ENCODE assay signal across 13 mouse cellular contexts in the genomic region with DNA sequence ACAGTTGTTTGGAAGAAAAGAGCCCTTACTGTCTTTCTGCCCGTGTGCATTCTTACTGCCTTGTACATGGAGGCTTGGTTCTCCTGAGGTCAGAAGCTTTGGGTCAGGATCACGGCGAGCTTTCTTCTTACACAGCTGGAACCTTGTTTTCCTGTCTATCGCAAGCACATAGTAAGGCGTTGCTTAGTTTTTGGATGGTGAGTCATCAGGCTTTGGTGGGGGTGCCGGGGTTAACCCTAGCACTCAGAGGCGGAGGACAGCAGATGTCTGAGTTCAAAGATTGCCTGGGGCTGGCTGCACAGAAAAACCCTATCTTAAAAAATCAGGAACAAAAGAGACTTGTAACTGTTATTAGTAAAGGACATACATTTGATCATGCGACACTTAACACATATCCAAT. TPM values are rescaled to one million over a fixed set of nuclear protein-coding genes. Genes with fewer than 3 reads are reported as not detected.
A peak's percentile ranks its signal among the peaks of the same experiment; 100 is the strongest.
DNase-seq lines count a peak whose midpoint lies in the region; ATAC-seq and TF ChIP-seq lines count a peak whose summit lies in the region.
"Had no signal": no experiment of that assay in that cellular context is flagged by ENCODE, and none has a peak within 500 bp of the region (broad histone marks: within the 10 kb centered on the region; RNA-seq: fewer than 3 reads in every experiment).

No protein-coding gene starts in this region.

- H3K36me3 ChIP-seq in midbrain, embryonic 14.5 days (ENCODE audit: control insufficient read depth, insufficient read depth, low read length), result peaks cover 73% of the 10 kb centered on the region
- H3K36me3 ChIP-seq in midbrain, embryonic 11.5 days (ENCODE audit: control insufficient read depth, insufficient read depth, low read length), result peaks cover 12% of the 10 kb centered on the region; the same call in 1 of the 2 replicates
- H3K36me3 ChIP-seq in midbrain, embryonic 16.5 days (ENCODE audit: control insufficient read depth, insufficient read depth, low read length), result peaks cover 20% of the 10 kb centered on the region

- TF ChIP-seq CTCF in gastrocnemius, adult 2 months (IDR thresholded peaks at IDR 0.05), result no peak
- no peak for TF ChIP-seq CTCF in bone marrow macrophage, adult 2 months (IDR thresholded peaks at IDR 0.05; ENCODE audit: low read depth, low read length)

- H3K4me2 ChIP-seq in midbrain, embryonic 14.5 days (ENCODE audit: low read length), result no peak overlapping the region
- H3K4me2 ChIP-seq in midbrain, embryonic 11.5 days, result no peak overlapping the region
- H3K4me2 ChIP-seq in midbrain, embryonic 16.5 days (ENCODE audit: low read length), result no peak overlapping the region
- H3K4me2 ChIP-seq: liver, embryonic 15.5 days had no signal

- intact Hi-C loops in gastrocnemius, adult 2 months (cut with DNase I), result no loop called here

- no peak for DNase-seq in gastrocnemius, adult 2 months
- DNase-seq in gastrocnemius, postnatal 25 days, result no peak
- peak; percentile 17 for DNase-seq in midbrain, embryonic 14.5 days
- DNase-seq in midbrain, embryonic 11.5 days (ENCODE audit: low spot score, missing footprints), result no peak
- DNase-seq in thymus, adult 18-20 months, result no peak
- DNase-seq: cerebellum, adult 11-12 months; gastrocnemius, postnatal 14 days; thymus, postnatal 14 days had no signal

- no peaks in the 10 kb centered on the region for H3K27me3 ChIP-seq in midbrain, embryonic 14.5 days (ENCODE audit: control insufficient read depth, insufficient read depth, low read length)
- no peaks in the 10 kb centered on the region for H3K27me3 ChIP-seq in midbrain, embryonic 11.5 days (ENCODE audit: control insufficient read depth, insufficient read depth, low read length)
- H3K27me3 ChIP-seq in midbrain, embryonic 16.5 days (ENCODE audit: control insufficient read depth, insufficient read depth, low read depth, low read length), result no peaks in the 10 kb centered on the region
- H3K27me3 ChIP-seq: liver, embryonic 15.5 days had no signal

- no peak overlapping the region; the same call in 1 of the 2 replicates for H3K9ac ChIP-seq in midbrain, embryonic 14.5 days (replicated peaks; ENCODE audit: low read length)
- no peak overlapping the region for H3K9ac ChIP-seq in midbrain, embryonic 11.5 days (ENCODE audit: low read length)
- H3K9ac ChIP-seq in midbrain, embryonic 16.5 days (ENCODE audit: low read depth, low read length), result no peak overlapping the region
- H3K9ac ChIP-seq: liver, embryonic 15.5 days had no signal

- ATAC-seq in midbrain, embryonic 14.5 days (ENCODE audit: low FRiP score, low TSS enrichment), result no peak
- ATAC-seq in midbrain, embryonic 11.5 days (ENCODE audit: low FRiP score), result no peak
- no peak for ATAC-seq in midbrain, embryonic 16.5 days
- no peak for ATAC-seq in megakaryocyte-erythroid progenitor cell, adult 5-6 weeks (replicated peaks; ENCODE audit: low FRiP score, low TSS enrichment, poor library complexity, severe bottlenecking)
- ATAC-seq: inflammation-experienced regulatory T-cells, adult 6 months had no signal

- H3K27ac ChIP-seq in gastrocnemius, adult 2 months, result peak overlapping the region; percentile 63
- no peak overlapping the region for H3K27ac ChIP-seq in midbrain, embryonic 14.5 days (replicated peaks; ENCODE audit: low read depth, low read length)
- no peak overlapping the region for H3K27ac ChIP-seq in midbrain, embryonic 11.5 days (ENCODE audit: low read depth, low read length)
- H3K27ac ChIP-seq in bone marrow macrophage, adult 2 months (ENCODE audit: insufficient read depth, low read depth, low read length), result peak overlapping the region; percentile 26; the same call in 1 of the 2 replicates
- peak overlapping the region; percentile 63; the same call in 1 of the 2 replicates for H3K27ac ChIP-seq in midbrain, embryonic 16.5 days (ENCODE audit: low read length)
- H3K27ac ChIP-seq: liver, embryonic 15.5 days had no signal

- no peak for TF ChIP-seq POLR2A in bone marrow macrophage, adult 2 months (IDR thresholded peaks at IDR 0.05; ENCODE audit: borderline replicate concordance, low read depth, low read length)

- H3K9me3 ChIP-seq in midbrain, embryonic 14.5 days (ENCODE audit: control insufficient read depth, low read length), result no peaks in the 10 kb centered on the region
- H3K9me3 ChIP-seq in midbrain, embryonic 11.5 days (ENCODE audit: control insufficient read depth, low read length), result no peaks in the 10 kb centered on the region
- H3K9me3 ChIP-seq in midbrain, embryonic 16.5 days (replicated peaks; ENCODE audit: control insufficient read depth, low read length, poor library complexity, severe bottlenecking), result no peaks in the 10 kb centered on the region
- H3K9me3 ChIP-seq: liver, embryonic 15.5 days had no signal

- H3K4me1 ChIP-seq in midbrain, embryonic 14.5 days (ENCODE audit: control insufficient read depth, insufficient read depth, low read length), result no peaks in the 10 kb centered on the region
- no peaks in the 10 kb centered on the region for H3K4me1 ChIP-seq in midbrain, embryonic 11.5 days (ENCODE audit: control insufficient read depth, insufficient read depth, low read length)
- peaks cover 17% of the 10 kb centered on the region for H3K4me1 ChIP-seq in bone marrow macrophage, adult 2 months (ENCODE audit: control insufficient read depth, insufficient read depth, low read length)
- peaks cover 9% of the 10 kb centered on the region for H3K4me1 ChIP-seq in midbrain, embryonic 16.5 days (ENCODE audit: control insufficient read depth, insufficient read depth, low read length)

- 84% methylated on average over 8 of the region's 8 CpGs for WGBS in midbrain, embryonic 14.5 days
- WGBS in midbrain, embryonic 11.5 days, result 87% methylated on average over 8 of the region's 8 CpGs
- WGBS in midbrain, embryonic 16.5 days, result 56% methylated on average over 8 of the region's 8 CpGs

- peak overlapping the region; percentile 28; the same call in 1 of the 2 replicates for H3K4me3 ChIP-seq in gastrocnemius, adult 2 months
- H3K4me3 ChIP-seq in midbrain, embryonic 14.5 days (replicated peaks; ENCODE audit: low read depth, low read length), result no peak overlapping the region
- no peak overlapping the region for H3K4me3 ChIP-seq in midbrain, embryonic 11.5 days (ENCODE audit: low read depth, low read length)
- H3K4me3 ChIP-seq in bone marrow macrophage, adult 2 months (ENCODE audit: insufficient read depth, low read length), result no peak overlapping the region
- H3K4me3 ChIP-seq in midbrain, embryonic 16.5 days (ENCODE audit: low read depth, low read length), result no peak overlapping the region
- H3K4me3 ChIP-seq: liver, embryonic 15.5 days had no signal

RNA-seq across cellular contexts. Expression of a gene that starts 13.5 kb away (rescaled TPM):
- 10 to 100 TPM; 48.9 to 61.4 TPM for total RNA-seq in gastrocnemius, adult 2 months (2021)
- total RNA-seq in gastrocnemius, postnatal 25 days (2021), result 10 to 100 TPM; 46.7 to 51.8 TPM
- 205 and 216 TPM in 2 replicates for polyA plus RNA-seq in midbrain, embryonic 14.5 days (2014; fragmentation: Nextera tagmentation; extraction: Ambion mirVana)
- polyA plus RNA-seq in midbrain, embryonic 11.5 days (2014; fragmentation: Nextera tagmentation; extraction: Ambion mirVana), result 323 and 335 TPM in 2 replicates
- 6.5 and 8.1 TPM in 2 replicates for polyA plus RNA-seq in bone marrow macrophage, adult 2 months (2012; ENCODE audit: insufficient read depth, insufficient read length, missing spikeins)
- polyA plus RNA-seq in midbrain, embryonic 16.5 days (2015; fragmentation: Nextera tagmentation; extraction: Ambion mirVana), result 214 and 221 TPM in 2 replicates
- total RNA-seq in megakaryocyte-erythroid progenitor cell, adult 5-6 weeks (2014; fragmentation: Nextera tagmentation), result 96.7 and 97.1 TPM in 2 replicates
- 183 and 211 TPM in 2 replicates for total RNA-seq in megakaryocyte-erythroid progenitor cell, adult 5-6 weeks (2017)

RNA-seq across cellular contexts. Expression of a gene that starts 18.2 kb away (rescaled TPM):
- 100 to 1,000 TPM; 129 to 145 TPM for total RNA-seq in gastrocnemius, adult 2 months (2021)
- total RNA-seq in gastrocnemius, postnatal 25 days (2021), result 100 to 1,000 TPM in 1 of 2 experiments, 10 to 100 TPM in 1; 99.2 to 113 TPM
- 189 and 227 TPM in 2 replicates for polyA plus RNA-seq in midbrain, embryonic 14.5 days (2014; fragmentation: Nextera tagmentation; extraction: Ambion mirVana)
- 245 and 255 TPM in 2 replicates for polyA plus RNA-seq in midbrain, embryonic 11.5 days (2014; fragmentation: Nextera tagmentation; extraction: Ambion mirVana)
- polyA plus RNA-seq in bone marrow macrophage, adult 2 months (2012; ENCODE audit: insufficient read depth, insufficient read length, missing spikeins), result 71.9 and 88.4 TPM in 2 replicates
- polyA plus RNA-seq in midbrain, embryonic 16.5 days (2015; fragmentation: Nextera tagmentation; extraction: Ambion mirVana), result 197 and 202 TPM in 2 replicates
- total RNA-seq in megakaryocyte-erythroid progenitor cell, adult 5-6 weeks (2014; fragmentation: Nextera tagmentation), result 85.6 and 97.9 TPM in 2 replicates
- 108 and 119 TPM in 2 replicates for total RNA-seq in megakaryocyte-erythroid progenitor cell, adult 5-6 weeks (2017)

RNA-seq across cellular contexts. Expression of a gene that starts 33.4 kb away (rescaled TPM):
- 10 to 100 TPM; 12.3 to 14.4 TPM for total RNA-seq in gastrocnemius, adult 2 months (2021)
- 10 to 100 TPM; 10.6 to 12.9 TPM for total RNA-seq in gastrocnemius, postnatal 25 days (2021)
- 25.1 and 27.0 TPM in 2 replicates for polyA plus RNA-seq in midbrain, embryonic 14.5 days (2014; fragmentation: Nextera tagmentation; extraction: Ambion mirVana)
- 24.5 and 27.9 TPM in 2 replicates for polyA plus RNA-seq in midbrain, embryonic 11.5 days (2014; fragmentation: Nextera tagmentation; extraction: Ambion mirVana)
- 15.5 and 15.6 TPM in 2 replicates for polyA plus RNA-seq in bone marrow macrophage, adult 2 months (2012; ENCODE audit: insufficient read depth, insufficient read length, missing spikeins)
- polyA plus RNA-seq in midbrain, embryonic 16.5 days (2015; fragmentation: Nextera tagmentation; extraction: Ambion mirVana), result 21.4 and 21.9 TPM in 2 replicates
- 22.8 and 31.8 TPM in 2 replicates for total RNA-seq in megakaryocyte-erythroid progenitor cell, adult 5-6 weeks (2014; fragmentation: Nextera tagmentation)
- 12.9 and 25.7 TPM in 2 replicates for total RNA-seq in megakaryocyte-erythroid progenitor cell, adult 5-6 weeks (2017)

RNA-seq across cellular contexts. Expression of a gene that starts 53.2 kb away (rescaled TPM):
- 10 to 100 TPM; 13.9 to 19.7 TPM for total RNA-seq in gastrocnemius, adult 2 months (2021)
- 10 to 100 TPM; 13.5 to 19.4 TPM for total RNA-seq in gastrocnemius, postnatal 25 days (2021)
- polyA plus RNA-seq in midbrain, embryonic 14.5 days (2014; fragmentation: Nextera tagmentation; extraction: Ambion mirVana), result 5.8 and 7.0 TPM in 2 replicates
- 4.9 and 6.3 TPM in 2 replicates for polyA plus RNA-seq in midbrain, embryonic 11.5 days (2014; fragmentation: Nextera tagmentation; extraction: Ambion mirVana)
- polyA plus RNA-seq in bone marrow macrophage, adult 2 months (2012; ENCODE audit: insufficient read depth, insufficient read length, missing spikeins), result 13.6 and 16.1 TPM in 2 replicates
- polyA plus RNA-seq in midbrain, embryonic 16.5 days (2015; fragmentation: Nextera tagmentation; extraction: Ambion mirVana), result 13.2 and 13.9 TPM in 2 replicates
- 2.3 and 2.4 TPM in 2 replicates for total RNA-seq in megakaryocyte-erythroid progenitor cell, adult 5-6 weeks (2014; fragmentation: Nextera tagmentation)
- 3.3 and 6.8 TPM in 2 replicates for total RNA-seq in megakaryocyte-erythroid progenitor cell, adult 5-6 weeks (2017)

Comparison
In these comparisons a context has a peak if more than half of its experiments do, and no peak if none do; other contexts are left out.
1. H3K27ac ChIP-seq: peak in gastrocnemius, adult 2 months (single experiment), bone marrow macrophage, adult 2 months (single experiment) and midbrain, embryonic 16.5 days (single experiment); none in midbrain, embryonic 14.5 days (single experiment) and midbrain, embryonic 11.5 days (single experiment).
2. RNA of a gene that starts 13.5 kb away (polyA plus RNA-seq): 323 to 335 TPM in midbrain, embryonic 11.5 days, 214 to 221 TPM in midbrain, embryonic 16.5 days and 205 to 216 TPM in midbrain, embryonic 14.5 days; 6.5 to 8.1 TPM in bone marrow macrophage, adult 2 months; every median in the first group is over 10 times any median in the second.